Mouse (Mus musculus) cerebellum, adult 9-11 months (tissue): ENCODE results near the gene Ntn1.
A peak's percentile ranks its signal among the peaks of the same experiment; 100 is the strongest.

Experiments used
- DNase-seq: peaks from one replicate; pipeline ENCODE4 v3.0.0; 2022

Gene Ntn1

GRCm38 (mm10) chr11:68400727-68401219 is at the start of gene Ntn1:
TSS of gene Ntn1 (minus strand) at chr11:68400823.
- DNase-seq: no peak

- DNase-seq: no peak
Observed at GRCm38 (mm10) chr11:68448356-68448755, 47.7 kb upstream of the Ntn1 start.

- DNase-seq: no peak
Observed at GRCm38 (mm10) chr11:68447242-68447641, 46.6 kb upstream of the Ntn1 start.

GRCm38 (mm10) chr11:68446547-68446946 is 45.9 kb upstream of the Ntn1 start:
- DNase-seq: no peak

GRCm38 (mm10) chr11:68445901-68446300 is 45.3 kb upstream of the Ntn1 start:
- DNase-seq: no peak

GRCm38 (mm10) chr11:68442983-68443638 is 42.5 kb upstream of the Ntn1 start:
- no peak for DNase-seq

- DNase-seq: no peak
Observed at GRCm38 (mm10) chr11:68442346-68442745, 41.7 kb upstream of the Ntn1 start.

- DNase-seq: no peak
Observed at GRCm38 (mm10) chr11:68440965-68441364, 40.3 kb upstream of the Ntn1 start.

- no peak for DNase-seq
Observed at GRCm38 (mm10) chr11:68440100-68440499, 39.5 kb upstream of the Ntn1 start.

GRCm38 (mm10) chr11:68436376-68436775 is 35.8 kb upstream of the Ntn1 start:
- DNase-seq: no peak

GRCm38 (mm10) chr11:68435601-68436000 is 35.0 kb upstream of the Ntn1 start:
- no peak for DNase-seq

GRCm38 (mm10) chr11:68434697-68435096 is 34.1 kb upstream of the Ntn1 start:
- no peak for DNase-seq

- no peak for DNase-seq
Observed at GRCm38 (mm10) chr11:68433534-68433933, 32.9 kb upstream of the Ntn1 start.

- no peak for DNase-seq
Observed at GRCm38 (mm10) chr11:68432361-68433021, 31.9 kb upstream of the Ntn1 start.

GRCm38 (mm10) chr11:68431699-68432360 is 31.2 kb upstream of the Ntn1 start, which contains the start of gene Pik3r5:
TSS of gene Pik3r5 (plus strand) at chr11:68432121.
- no peak for DNase-seq

GRCm38 (mm10) chr11:68430662-68431061 is 30.0 kb upstream of the Ntn1 start:
- DNase-seq: no peak

- DNase-seq: no peak
Observed at GRCm38 (mm10) chr11:68427083-68427570, 26.5 kb upstream of the Ntn1 start.

GRCm38 (mm10) chr11:68425492-68426315 is 25.1 kb upstream of the Ntn1 start:
- DNase-seq: no peak

- DNase-seq: no peak
Observed at GRCm38 (mm10) chr11:68417831-68418230, 17.2 kb upstream of the Ntn1 start.

- DNase-seq: no peak
Observed at GRCm38 (mm10) chr11:68417001-68417400, 16.4 kb upstream of the Ntn1 start.

GRCm38 (mm10) chr11:68408127-68408526 is 7.5 kb upstream of the Ntn1 start:
- DNase-seq: peak; percentile 70

- no peak for DNase-seq
Observed at GRCm38 (mm10) chr11:68407266-68407926, 6.8 kb upstream of the Ntn1 start.
